Mouse (Mus musculus) frontal cortex, postnatal 36 days (tissue): ENCODE measurements around the gene Crygb.
"Not testable (repeated sequence)": the region's sequence is repeated elsewhere in the genome, so short reads cannot be mapped to it uniquely, and the experiment has no call there.

ENCODE experiments used
- DNase-seq, 2 experiments: peaks; one replicate each; pipeline ENCODE4 v3.0.0; 2022; ENCODE audit warnings: low spot score in 2 of 2

The Crygb gene

GRCm38 (mm10) chr1:65073589-65073988 lies 8.5 kb downstream of the Crygb start, which contains the start of gene Crygc:
TSS of gene Crygc (minus strand) at chr1:65073689.
- no peak for DNase-seq

GRCm38 (mm10) chr1:65067842-65068241 lies 14.2 kb downstream of the Crygb start:
- DNase-seq: no peak

DNA sequence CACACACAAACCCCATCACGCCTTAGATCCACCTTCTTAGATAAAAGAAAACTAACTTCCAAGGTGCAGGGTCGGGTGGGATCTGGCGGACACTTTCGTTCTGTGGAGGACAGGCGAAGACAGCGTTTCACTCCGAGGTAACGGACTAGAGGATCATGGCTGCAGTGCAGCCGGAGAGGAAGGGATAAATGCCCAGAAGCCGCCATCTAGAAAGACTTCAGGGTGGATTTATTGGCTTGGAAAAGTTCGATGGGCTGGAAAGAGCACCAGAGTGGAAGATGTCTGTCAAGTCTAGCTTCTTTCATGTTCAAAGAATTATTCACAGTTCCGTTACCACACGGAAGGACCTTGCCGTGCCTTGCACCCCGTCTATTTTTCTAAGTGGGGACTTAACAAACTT lies 17.9 kb downstream of the Crygb start:
- DNase-seq: no peak

GRCm38 (mm10) chr1:65063352-65063751 lies 18.7 kb downstream of the Crygb start, which contains the start of gene Crygd:
TSS of gene Crygd (minus strand) at chr1:65063452.
- DNase-seq: no peak

DNA sequence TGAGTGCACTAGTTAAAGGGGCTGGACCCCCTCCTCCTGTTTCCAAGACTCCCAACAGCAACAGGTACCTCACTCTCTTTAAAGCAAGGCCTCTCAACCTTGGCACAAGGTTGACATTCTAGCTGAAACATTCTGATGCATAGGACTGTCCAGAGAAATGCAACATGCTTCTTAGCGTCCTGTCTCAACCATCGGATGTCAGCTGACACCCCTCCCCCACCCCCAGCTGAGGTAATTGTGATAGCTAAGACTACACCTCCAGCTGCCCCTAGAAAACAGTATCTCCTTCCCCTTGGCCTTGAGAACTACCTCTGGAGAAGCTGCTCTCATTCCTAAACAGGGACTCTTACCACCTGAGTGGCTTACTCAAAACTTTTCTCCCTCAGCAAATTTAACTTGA lies 29.9 kb downstream of the Crygb start:
- DNase-seq: no peak

DNA sequence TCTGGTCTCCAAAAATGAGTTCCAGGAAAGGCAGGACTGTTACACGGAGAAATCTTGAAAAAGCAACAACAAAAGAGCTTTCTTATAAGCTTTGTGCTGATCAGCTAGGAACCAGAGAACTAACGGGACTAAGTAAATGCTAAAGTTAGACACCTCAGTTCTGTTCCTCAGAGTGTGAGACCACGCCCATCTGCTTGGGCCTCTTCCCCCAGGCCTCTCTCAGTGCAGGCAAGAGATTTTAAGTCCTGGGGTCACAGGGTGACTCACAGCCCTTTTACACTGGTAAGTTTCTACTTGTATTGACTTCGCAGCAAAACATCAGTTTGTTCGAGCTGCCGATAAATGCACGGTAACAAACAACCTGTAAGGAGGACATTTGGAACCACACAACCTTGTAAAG lies 30.4 kb downstream of the Crygb start:
- no peak for DNase-seq

- DNase-seq: not testable (repeated sequence)
Measured at GRCm38 (mm10) chr1:65050952-65051351, 31.1 kb downstream of the Crygb start, which contains the start of gene Cryge. TSS of gene Cryge (minus strand) at chr1:65051149.

DNA sequence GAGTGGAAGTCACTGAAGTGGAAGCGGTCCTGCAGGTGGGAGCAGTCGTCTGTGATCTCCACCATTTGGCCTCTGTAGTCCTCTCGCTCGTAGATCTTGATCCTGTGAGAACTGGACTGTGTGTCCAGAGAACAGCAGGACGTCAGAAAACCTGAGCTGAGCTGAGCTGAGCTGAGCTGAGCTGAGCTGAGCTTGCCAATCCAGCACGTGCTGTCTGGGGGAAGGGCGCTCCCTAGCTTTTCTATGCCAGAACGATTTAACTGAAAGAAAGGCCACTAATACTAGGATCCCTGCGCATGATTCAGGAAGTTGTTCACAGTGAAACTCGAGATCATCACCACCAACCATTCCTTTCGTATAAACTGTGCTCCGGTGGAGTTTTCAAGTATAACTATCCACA lies 33.3 kb downstream of the Crygb start:
- peak; percentile 20 to 39 for DNase-seq

DNA sequence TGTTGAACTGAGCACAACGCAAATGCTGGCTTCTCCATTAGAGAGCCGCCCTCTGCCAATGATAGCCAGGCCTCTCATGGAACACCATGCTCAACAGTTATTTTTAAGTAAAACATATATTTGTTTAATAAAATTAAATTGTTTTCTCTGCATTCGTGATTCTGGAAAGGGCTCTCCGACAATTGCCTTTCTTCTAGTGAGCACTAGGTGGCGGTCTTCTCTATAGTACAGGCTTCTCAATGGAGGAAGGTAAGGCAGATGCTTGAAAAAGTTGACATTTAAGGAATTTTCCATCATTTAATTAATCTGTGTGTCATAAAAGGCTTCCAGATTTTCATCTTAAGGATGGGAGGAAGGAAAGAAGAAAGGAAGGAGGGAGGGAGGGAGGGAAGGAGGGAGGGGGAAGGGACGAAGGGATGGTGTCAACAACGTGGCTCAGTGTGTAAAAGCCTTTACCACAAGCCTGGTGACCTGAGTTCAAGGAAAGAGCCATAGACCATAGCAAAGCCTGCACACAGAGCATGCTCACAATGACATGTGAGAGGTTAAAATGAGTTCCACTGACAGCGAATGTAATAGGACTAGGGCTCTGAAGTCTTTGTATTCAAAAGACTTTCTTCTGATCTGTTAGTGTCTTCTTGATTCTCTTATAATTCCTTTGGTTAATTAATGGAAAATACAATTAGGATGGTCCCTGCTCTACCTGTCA lies 35.5 kb downstream of the Crygb start:
- DNase-seq: peak; percentile 22 to 56

DNA sequence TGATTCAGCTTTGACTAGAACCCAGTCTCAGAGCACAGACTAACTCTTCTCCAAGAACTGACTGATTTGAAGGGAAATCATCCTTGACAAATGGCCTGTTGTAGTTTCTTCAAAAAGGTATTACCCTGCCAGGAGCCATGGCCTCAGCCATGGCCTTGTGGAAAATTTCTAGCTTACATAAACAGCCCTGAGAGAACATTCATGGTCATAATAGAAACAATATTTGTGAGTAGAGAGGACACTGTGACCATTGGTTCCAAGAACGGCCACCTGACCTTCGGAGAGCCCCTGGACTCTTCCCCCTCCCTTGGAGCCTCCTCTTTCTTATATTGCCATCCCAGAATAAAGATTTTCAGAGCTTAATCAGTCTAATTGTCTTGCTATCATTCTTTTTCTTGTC lies 38.7 kb downstream of the Crygb start:
- DNase-seq: no peak

GRCm38 (mm10) chr1:65041837-65042236 lies 40.3 kb downstream of the Crygb start:
- no peak for DNase-seq

- no peak for DNase-seq
Measured at GRCm38 (mm10) chr1:65040806-65041205, 41.3 kb downstream of the Crygb start.

GRCm38 (mm10) chr1:65039679-65040078 lies 42.4 kb downstream of the Crygb start:
- no peak for DNase-seq

DNA sequence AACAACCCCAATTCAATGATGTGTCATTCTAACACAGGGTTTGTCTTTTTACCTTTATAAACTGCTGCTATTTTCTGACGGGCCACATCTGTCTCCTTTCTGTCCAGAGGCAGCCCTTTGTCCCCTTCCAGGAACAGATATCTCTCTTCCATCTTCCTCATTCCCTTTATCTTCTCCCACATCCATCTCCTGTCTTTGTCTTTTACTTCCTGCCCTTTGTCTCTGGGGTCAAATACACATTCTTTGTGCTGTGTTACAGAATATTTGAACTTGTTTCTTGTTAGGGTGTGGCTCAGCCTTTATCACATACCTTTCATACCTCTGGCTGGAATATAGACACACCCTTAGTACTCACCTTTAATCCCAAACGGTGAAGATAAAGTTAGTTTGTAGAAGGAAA lies 44.5 kb downstream of the Crygb start:
- no peak for DNase-seq

- DNase-seq: no peak
Measured at GRCm38 (mm10) chr1:65035513-65035912, 46.6 kb downstream of the Crygb start.

GRCm38 (mm10) chr1:65032641-65033040 lies 49.4 kb downstream of the Crygb start, which contains the start of gene Akr1cl:
TSS of gene Akr1cl (minus strand) at chr1:65032759.
- DNase-seq: no peak
